Mouse (Mus musculus) heart, adult 2 months (tissue): ENCODE data around the gene Slc25a12.
A peak's percentile ranks its signal among the peaks of the same experiment; 100 is the strongest.

Experiments used
- CTCF ChIP-seq: fragments of 200-600 bp; IDR thresholded peaks from 2 replicates; pipeline ENCODE4 v1.8.1; 2022; ENCODE audit warnings: antibody characterized with exemption, mild to moderate bottlenecking, moderate library complexity
- EP300 ChIP-seq: fragments of 200-500 bp; IDR thresholded peaks from 2 replicates; pipeline ENCODE4 v1.6.1; 2011; ENCODE audit warnings: low read depth, low read length, control low read depth; ENCODE audit not compliant: insufficient read depth
- POLR2A ChIP-seq: fragments of 200-500 bp; IDR thresholded peaks from 2 replicates; pipeline ENCODE4 v1.6.1; 2011; ENCODE audit warnings: mild to moderate bottlenecking, low read depth, low read length, control low read depth; ENCODE audit not compliant: insufficient read depth

DNA sequence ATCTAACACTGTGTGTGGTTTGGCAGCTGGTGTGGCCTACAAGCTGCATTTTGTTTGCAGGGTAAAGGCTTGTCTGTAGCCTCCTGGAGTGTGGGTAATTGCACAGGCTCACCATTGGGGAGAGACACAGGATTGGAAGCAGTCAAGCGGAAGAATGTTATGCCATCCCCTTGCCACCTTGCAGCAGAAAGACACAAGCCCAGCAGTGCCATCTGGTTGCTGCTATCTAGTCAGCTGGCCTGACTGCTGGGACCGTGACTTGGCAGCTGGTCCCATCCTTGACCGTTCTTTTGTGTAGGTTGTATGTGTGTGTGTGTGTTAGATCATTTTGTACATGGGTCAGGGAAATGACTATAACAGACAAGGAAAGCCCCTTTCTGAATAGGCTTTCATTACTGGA, 122.1 kb downstream of the Slc25a12 start:
- TF ChIP-seq EP300 (no peak), CTCF (peak; percentile 15; the same call in 1 of the 2 replicates), POLR2A (no peak)
